Mouse (Mus musculus) C2C12 (cell line): ENCODE results near the gene Tmco4. TPM values are rescaled to one million over a fixed set of nuclear protein-coding genes. Genes with fewer than 3 reads are reported as not detected.

ENCODE experiments used
- H3K27me3 ChIP-seq: one replicate; pipeline ENCODE4 v1.6.1; 2011; ENCODE audit not compliant: control insufficient read depth, insufficient read depth, insufficient read length
- H3K36me3 ChIP-seq: one replicate; pipeline ENCODE4 v1.6.1; 2011; ENCODE audit not compliant: control insufficient read depth, insufficient read depth
- H3K4me3 ChIP-seq: one replicate; pipeline ENCODE4 v1.5.1; 2011; ENCODE audit warnings: mild to moderate bottlenecking, control low read depth; ENCODE audit not compliant: poor library complexity, insufficient read depth, severe bottlenecking
- H3K79me2 ChIP-seq: one replicate; pipeline ENCODE4 v1.6.1; 2011; ENCODE audit not compliant: control insufficient read depth, insufficient read depth
- H3K79me3 ChIP-seq: one replicate; pipeline ENCODE4 v1.6.1; 2011; ENCODE audit warnings: low read depth, control low read depth
- H3ac ChIP-seq: one replicate; pipeline ENCODE3; 2011; ENCODE audit warnings: low read depth; ENCODE audit not compliant: control insufficient read depth, insufficient read length
- CEBPB ChIP-seq: IDR thresholded peaks from one replicate; pipeline ENCODE4 v1.6.1; 2011; ENCODE audit warnings: low read depth, mild to moderate bottlenecking, control low read depth, moderate library complexity
- CTCF ChIP-seq: IDR thresholded peaks from one replicate; pipeline ENCODE4 v1.5.1; 2011; ENCODE audit not compliant: control insufficient read depth, insufficient read depth, insufficient read length
- FOSL1 ChIP-seq: IDR thresholded peaks from one replicate; pipeline ENCODE4 v1.8.0; 2011; ENCODE audit warnings: mild to moderate bottlenecking, low read length; ENCODE audit not compliant: poor library complexity, insufficient read depth, severe bottlenecking
- MAX ChIP-seq: IDR thresholded peaks from one replicate; pipeline ENCODE4 v1.6.1; 2011; ENCODE audit warnings: mild to moderate bottlenecking, control low read depth
- MYOD1 ChIP-seq: IDR thresholded peaks from one replicate; pipeline ENCODE4 v1.6.1; 2011; ENCODE audit warnings: low read depth; ENCODE audit not compliant: control insufficient read depth, insufficient read length
- MYOG ChIP-seq: IDR thresholded peaks from one replicate; pipeline ENCODE4 v1.6.1; 2011; ENCODE audit not compliant: control insufficient read depth, insufficient read length; ENCODE audit errors: extremely low read depth
- USF1 ChIP-seq: IDR thresholded peaks from one replicate; pipeline ENCODE4 v1.6.1; 2011; ENCODE audit warnings: low read depth, mild to moderate bottlenecking, control low read depth, moderate library complexity
- polyA plus RNA-seq: library from polyadenylated mRNA; unstranded; fragments of >200 nt; fragmentation: generic; extraction: Trizol; gene quantifications from one replicate; pipeline ENCODE4 v1.2.1, GENCODE M21; 2012; ENCODE audit warnings: missing spikeins

The Tmco4 gene
- polyA plus RNA-seq, 1 experiment: 1.8 TPM

GRCm38 (mm10) chr4:139074060-139074459, 101.4 kb downstream of the Tmco4 start:
- Histone ChIP-seq H3K79me2 (no peaks in the 10 kb centered on the region), H3K27me3 (peaks cover 46% of the 10 kb centered on the region), H3K4me3 (no peak overlapping the region), H3K36me3 (no peaks in the 10 kb centered on the region), H3ac (no peak overlapping the region), H3K79me3 (no peaks in the 10 kb centered on the region)
- TF ChIP-seq USF1 (no peak), FOSL1 (no peak), MYOG (no peak), CTCF (no peak), MYOD1 (no peak), MAX (no peak), CEBPB (no peak)

- TF ChIP-seq MYOD1 (no peak), CTCF (no peak), FOSL1 (no peak), CEBPB (no peak), MAX (no peak), USF1 (no peak), MYOG (no peak)
- peaks cover 39% of the 10 kb centered on the region for H3K27me3 ChIP-seq
- no peaks in the 10 kb centered on the region for H3K79me3 ChIP-seq
- H3K36me3 ChIP-seq: no peaks in the 10 kb centered on the region
- H3K4me3 ChIP-seq: no peak within 1 kb of the TSS
- peak within 1 kb of the TSS; percentile 35 for H3ac ChIP-seq
- no peaks in the 10 kb centered on the region for H3K79me2 ChIP-seq
Observed at GRCm38 (mm10) chr4:139075041-139075711, 102.5 kb downstream of the Tmco4 start, which contains the start of gene Htr6. Gene Htr6, minus strand, starts transcription at chr4:139075570.

GRCm38 (mm10) chr4:139075915-139076314, 103.2 kb downstream of the Tmco4 start:
- Histone ChIP-seq H3K79me3 (no peaks in the 10 kb centered on the region), H3K27me3 (peaks cover 37% of the 10 kb centered on the region), H3K4me3 (no peak overlapping the region), H3ac (no peak overlapping the region), H3K79me2 (no peaks in the 10 kb centered on the region), H3K36me3 (no peaks in the 10 kb centered on the region)
- no peak for TF ChIP-seq CEBPB
- TF ChIP-seq USF1: no peak
- no peak for TF ChIP-seq MAX
- no peak for TF ChIP-seq MYOD1
- TF ChIP-seq CTCF: no peak

- TF ChIP-seq MAX: no peak
- no peak for TF ChIP-seq USF1
- no peak for TF ChIP-seq MYOD1
- TF ChIP-seq CEBPB: no peak
- peaks cover 28% of the 10 kb centered on the region for H3K27me3 ChIP-seq
- no peak overlapping the region for H3K4me3 ChIP-seq
- no peaks in the 10 kb centered on the region for H3K79me2 ChIP-seq
- no peaks in the 10 kb centered on the region for H3K79me3 ChIP-seq
- no peaks in the 10 kb centered on the region for H3K36me3 ChIP-seq
- H3ac ChIP-seq: no peak overlapping the region
Observed at GRCm38 (mm10) chr4:139078313-139078712, 105.6 kb downstream of the Tmco4 start.

- Histone ChIP-seq H3K36me3 (no peaks in the 10 kb centered on the region), H3K79me2 (no peaks in the 10 kb centered on the region), H3K79me3 (no peaks in the 10 kb centered on the region), H3ac (no peak overlapping the region), H3K27me3 (peaks cover 24% of the 10 kb centered on the region), H3K4me3 (no peak overlapping the region)
- TF ChIP-seq USF1 (no peak), MAX (no peak), FOSL1 (no peak), CEBPB (no peak), MYOG (no peak), CTCF (no peak), MYOD1 (no peak)
Observed at GRCm38 (mm10) chr4:139078726-139079125, 106.0 kb downstream of the Tmco4 start.

- Histone ChIP-seq H3K4me3 (no peak overlapping the region), H3K27me3 (peaks cover 17% of the 10 kb centered on the region), H3K79me3 (no peaks in the 10 kb centered on the region), H3K79me2 (no peaks in the 10 kb centered on the region), H3K36me3 (no peaks in the 10 kb centered on the region), H3ac (no peak overlapping the region)
- TF ChIP-seq MAX (no peak), MYOD1 (peak; percentile 99)
Observed at GRCm38 (mm10) chr4:139079439-139079838, 106.8 kb downstream of the Tmco4 start.
